ENCODE assay signal across 10 mouse cellular contexts in the genomic region with DNA sequence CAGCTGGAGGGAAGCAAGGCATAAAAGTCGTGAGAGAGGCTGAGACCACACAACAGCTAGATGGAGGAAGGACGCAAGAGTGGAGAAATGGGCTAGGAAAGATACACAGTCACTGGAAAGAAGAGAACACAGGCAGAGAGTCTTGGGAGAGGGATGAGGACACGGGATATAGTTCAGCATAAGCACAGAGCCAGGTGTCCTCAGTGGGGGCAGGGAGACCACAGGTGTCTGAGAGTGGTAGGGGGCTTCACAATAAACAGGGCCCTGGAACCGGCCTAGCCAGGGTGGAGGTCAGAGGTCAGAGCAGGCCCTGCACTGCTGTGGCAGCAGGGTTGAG. TPM values are rescaled to one million over a fixed set of nuclear protein-coding genes. Genes with fewer than 3 reads are reported as not detected.
DNase-seq lines count a peak whose midpoint lies in the region; ATAC-seq and TF ChIP-seq lines count a peak whose summit lies in the region.
"Had no signal": no experiment of that assay in that cellular context is flagged by ENCODE, and none has a peak within 500 bp of the region (broad histone marks: within the 10 kb centered on the region; RNA-seq: fewer than 3 reads in every experiment).

No protein-coding gene starts in this region.

- peak overlapping the region; percentile 70 for H3K4me3 ChIP-seq in heart, embryonic 13.5 days
- H3K4me3 ChIP-seq in ES-E14 (ENCODE audit: insufficient read depth in 1 of 2, low read depth in 1 of 2, low read length in 2 of 2, poor library complexity in 1 of 2, severe bottlenecking in 1 of 2) = peak overlapping the region; percentile 71 to 88; a peak in 3 of 4 replicates
- no peak overlapping the region; the same call in 1 of the 2 replicates for H3K4me3 ChIP-seq in forebrain, embryonic 16.5 days (replicated peaks; ENCODE audit: low read length)
- peak overlapping the region; percentile 66; the same call in 1 of the 2 replicates for H3K4me3 ChIP-seq in liver, embryonic 16.5 days (ENCODE audit: low read depth, low read length)
- no peak overlapping the region for H3K4me3 ChIP-seq in gastrocnemius, adult 2 months

- ATAC-seq in heart, embryonic 13.5 days (ENCODE audit: extremely low read depth, insufficient number of reproducible peaks, low FRiP score, low TSS enrichment) = no peak
- ATAC-seq in forebrain, embryonic 16.5 days = no peak
- ATAC-seq in liver, embryonic 16.5 days (ENCODE audit: low read depth) = no peak

- H3K9me3 ChIP-seq in heart, embryonic 13.5 days = no peaks in the 10 kb centered on the region
- H3K9me3 ChIP-seq in ES-E14 (ENCODE audit: control insufficient read depth, insufficient read depth, low read depth, low read length) = no peaks in the 10 kb centered on the region
- no peaks in the 10 kb centered on the region for H3K9me3 ChIP-seq in forebrain, embryonic 16.5 days (ENCODE audit: control insufficient read depth, low read length)
- no peaks in the 10 kb centered on the region for H3K9me3 ChIP-seq in liver, embryonic 16.5 days (replicated peaks; ENCODE audit: control insufficient read depth, low read length)

- 58% methylated on average over 4 of the region's 4 CpGs for WGBS in heart, embryonic 13.5 days
- 46% methylated on average over 4 of the region's 4 CpGs for WGBS in forebrain, embryonic 16.5 days
- WGBS in liver, embryonic 16.5 days (ENCODE audit: insufficient replicate concordance) = 25% methylated on average over 4 of the region's 4 CpGs

- no peak for DNase-seq in heart, postnatal 25 days (ENCODE audit: low spot score)
- DNase-seq in ES-E14 (ENCODE audit: low read depth, low spot score) = no peak
- DNase-seq in gastrocnemius, adult 2 months = no peak
- no peak for DNase-seq in retina, embryonic 14.5 days (ENCODE audit: low spot score)
- DNase-seq in thymus, postnatal 0 days (ENCODE audit: low spot score) = no peak
- DNase-seq: adrenal gland, postnatal 10 days; gastrocnemius, postnatal 14 days had no signal

- peaks cover 40% of the 10 kb centered on the region for H3K4me1 ChIP-seq in heart, embryonic 13.5 days
- peaks cover 11 to 52% of the 10 kb centered on the region in 2 experiments; a peak in 3 of 4 replicates for H3K4me1 ChIP-seq in ES-E14 (ENCODE audit: control insufficient read depth in 2 of 2, insufficient read depth in 2 of 2, low read length in 2 of 2, poor library complexity in 1 of 2)
- H3K4me1 ChIP-seq in forebrain, embryonic 16.5 days (replicated peaks; ENCODE audit: control insufficient read depth, insufficient read depth, low read length) = peaks cover 15% of the 10 kb centered on the region
- peaks cover 21% of the 10 kb centered on the region for H3K4me1 ChIP-seq in liver, embryonic 16.5 days (ENCODE audit: control insufficient read depth, low read depth, low read length)

- intact Hi-C loops in heart, postnatal 25 days (cut with DNase I) = no loop called here
- intact Hi-C loops in gastrocnemius, adult 2 months (cut with DNase I) = no loop called here

- peak overlapping the region; percentile 92 for H3K4me2 ChIP-seq in heart, embryonic 13.5 days
- peak overlapping the region; percentile 67 for H3K4me2 ChIP-seq in forebrain, embryonic 16.5 days (ENCODE audit: low read length)
- no peak overlapping the region for H3K4me2 ChIP-seq in liver, embryonic 16.5 days (ENCODE audit: low read depth, low read length)

- H3K9ac ChIP-seq in heart, embryonic 13.5 days = no peak overlapping the region; the same call in 1 of the 2 replicates
- H3K9ac ChIP-seq in ES-E14 (ENCODE audit: insufficient read depth, low read depth, low read length, poor library complexity, severe bottlenecking) = peak overlapping the region; percentile 13; the same call in 1 of the 2 replicates
- no peak overlapping the region; the same call in 1 of the 2 replicates for H3K9ac ChIP-seq in forebrain, embryonic 16.5 days (replicated peaks; ENCODE audit: low read depth, low read length)
- H3K9ac ChIP-seq in liver, embryonic 16.5 days (ENCODE audit: low read depth, low read length) = no peak overlapping the region; the same call in 1 of the 2 replicates

- TF ChIP-seq CTCF in gastrocnemius, adult 2 months (IDR thresholded peaks at IDR 0.05) = no peak

- H3K36me3 ChIP-seq in heart, embryonic 13.5 days = peaks cover 16% of the 10 kb centered on the region
- peaks cover under 1% of the 10 kb centered on the region; the same call in 1 of the 2 replicates for H3K36me3 ChIP-seq in ES-E14 (ENCODE audit: control insufficient read depth, insufficient read depth, low read length, poor library complexity, severe bottlenecking)
- H3K36me3 ChIP-seq in forebrain, embryonic 16.5 days (ENCODE audit: control insufficient read depth, insufficient read depth) = no peaks in the 10 kb centered on the region
- H3K36me3 ChIP-seq in liver, embryonic 16.5 days (ENCODE audit: control insufficient read depth, insufficient read depth) = no peaks in the 10 kb centered on the region

- in situ Hi-C loops in ES-E14 (cut with MboI; ENCODE audit: low sequenced_read_pairs in 2 of 2, unreplicated experiment in 2 of 2) = no loop called here

- peaks cover 65% of the 10 kb centered on the region for H3K27me3 ChIP-seq in heart, embryonic 13.5 days (replicated peaks)
- peaks cover 14% of the 10 kb centered on the region for H3K27me3 ChIP-seq in forebrain, embryonic 16.5 days (replicated peaks; ENCODE audit: control insufficient read depth, insufficient read depth, low read length)
- H3K27me3 ChIP-seq in liver, embryonic 16.5 days (ENCODE audit: control insufficient read depth, insufficient read depth, low read depth, low read length) = peaks cover 22% of the 10 kb centered on the region

- no peak overlapping the region for H3K27ac ChIP-seq in heart, embryonic 13.5 days (replicated peaks)
- no peak overlapping the region for H3K27ac ChIP-seq in ES-E14 (ENCODE audit: insufficient read depth, low read depth, low read length, poor library complexity, severe bottlenecking)
- H3K27ac ChIP-seq in forebrain, embryonic 16.5 days (ENCODE audit: low read length) = no peak overlapping the region
- H3K27ac ChIP-seq in liver, embryonic 16.5 days (ENCODE audit: low read length) = no peak overlapping the region
- no peak overlapping the region for H3K27ac ChIP-seq in gastrocnemius, adult 2 months

TF ChIP-seq in ES-E14, 5 proteins besides CTCF, POLR2A, EP300 and RAD21:
- no peak for TF ChIP-seq CHD2 (IDR thresholded peaks at IDR 0.05; ENCODE audit: low read depth, low read length)

RNA-seq across cellular contexts. Expression of gene Zfp385a, which starts 1.1 kb away (rescaled TPM):
- 8.3 and 8.9 TPM in 2 replicates for polyA plus RNA-seq in heart, embryonic 13.5 days (2015; fragmentation: Nextera tagmentation; extraction: Ambion mirVana)
- 10 to 100 TPM; 12.5 to 13.7 TPM for total RNA-seq in heart, postnatal 25 days (2021)
- 2.7 and 5.9 TPM in 2 replicates for total RNA-seq in ES-E14 (2012; rRNA removed)
- polyA plus RNA-seq in forebrain, embryonic 16.5 days (2015; fragmentation: Nextera tagmentation; extraction: Ambion mirVana) = 12.2 and 13.1 TPM in 2 replicates
- polyA plus RNA-seq in liver, embryonic 16.5 days (2015; fragmentation: Nextera tagmentation; extraction: Ambion mirVana) = 5.5 and 7.0 TPM in 2 replicates
- 10 to 100 TPM in 1 of 2 experiments, 1 to 10 TPM in 1; 8.0 to 13.0 TPM for total RNA-seq in gastrocnemius, adult 2 months (2021)
- polyA plus RNA-seq in thymus, postnatal 0 days (2015; fragmentation: Nextera tagmentation; extraction: Ambion mirVana) = 5.0 and 6.0 TPM in 2 replicates

RNA-seq across cellular contexts. Expression of gene Itga5, which starts 27.8 kb away (rescaled TPM):
- 76.4 and 78.0 TPM in 2 replicates for polyA plus RNA-seq in heart, embryonic 13.5 days (2015; fragmentation: Nextera tagmentation; extraction: Ambion mirVana)
- 10 to 100 TPM; 48.1 to 48.2 TPM for total RNA-seq in heart, postnatal 25 days (2021)
- 69.0 and 80.8 TPM in 2 replicates for total RNA-seq in ES-E14 (2012; rRNA removed)
- 6.7 and 7.9 TPM in 2 replicates for polyA plus RNA-seq in forebrain, embryonic 16.5 days (2015; fragmentation: Nextera tagmentation; extraction: Ambion mirVana)
- polyA plus RNA-seq in liver, embryonic 16.5 days (2015; fragmentation: Nextera tagmentation; extraction: Ambion mirVana) = 18.4 and 19.6 TPM in 2 replicates
- 1 to 10 TPM; 5.0 to 10.0 TPM for total RNA-seq in gastrocnemius, adult 2 months (2021)
- 9.6 and 10.5 TPM in 2 replicates for polyA plus RNA-seq in thymus, postnatal 0 days (2015; fragmentation: Nextera tagmentation; extraction: Ambion mirVana)

RNA-seq across cellular contexts. Expression of gene Gpr84, which starts 28.4 kb away (rescaled TPM):
- 0.28 and 0.36 TPM in 2 replicates for polyA plus RNA-seq in heart, embryonic 13.5 days (2015; fragmentation: Nextera tagmentation; extraction: Ambion mirVana)
- total RNA-seq in heart, postnatal 25 days (2021) = not detected
- total RNA-seq in ES-E14 (2012; rRNA removed) = 0.40 and 0.48 TPM in 2 replicates
- 0.24 and 0.73 TPM in 2 replicates for polyA plus RNA-seq in forebrain, embryonic 16.5 days (2015; fragmentation: Nextera tagmentation; extraction: Ambion mirVana)
- 1.0 and 1.1 TPM in 2 replicates for polyA plus RNA-seq in liver, embryonic 16.5 days (2015; fragmentation: Nextera tagmentation; extraction: Ambion mirVana)
- total RNA-seq in gastrocnemius, adult 2 months (2021) = not detected
- polyA plus RNA-seq in thymus, postnatal 0 days (2015; fragmentation: Nextera tagmentation; extraction: Ambion mirVana) = 0.06 TPM in 1 of 2 replicates, not detected in the other
- total RNA-seq: adrenal gland, postnatal 10 days; gastrocnemius, postnatal 14 days had no signal

Comparison
In these comparisons a context has a peak if more than half of its experiments do, and no peak if none do; other contexts are left out.
1. H3K4me3 ChIP-seq: peak in heart, embryonic 13.5 days (single experiment), ES-E14 (2 of 2) and liver, embryonic 16.5 days (single experiment); none in forebrain, embryonic 16.5 days (single experiment) and gastrocnemius, adult 2 months (single experiment).